In the genomic region with DNA sequence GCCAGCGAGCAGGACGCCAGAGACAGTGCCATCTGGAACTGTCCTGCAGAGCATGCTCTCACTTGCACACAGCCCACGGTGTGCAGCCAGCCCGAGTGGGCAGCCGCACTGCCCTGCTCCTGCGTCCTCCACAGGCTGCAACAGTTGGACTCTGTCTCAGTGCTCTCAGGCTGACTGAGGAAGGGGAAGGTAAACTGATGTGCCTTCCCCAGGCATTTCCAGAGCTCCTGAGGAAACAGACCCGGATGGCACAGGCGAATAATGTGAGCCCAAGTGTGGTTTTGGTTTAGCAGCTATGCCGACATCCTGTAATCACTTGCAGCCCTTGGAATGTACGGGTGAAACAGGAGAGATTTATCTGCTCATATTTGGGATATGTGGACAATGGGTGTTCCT, we compare ENCODE assay signal across 10 mouse cellular contexts. TPM values are rescaled to one million over a fixed set of nuclear protein-coding genes. Genes with fewer than 3 reads are reported as not detected.
DNase-seq lines count a peak whose midpoint lies in the region; ATAC-seq lines count a peak whose summit lies in the region.
"Had no signal": no experiment of that assay in that cellular context is flagged by ENCODE, and none has a peak within 500 bp of the region (broad histone marks: within the 10 kb centered on the region; RNA-seq: fewer than 3 reads in every experiment).

No protein-coding gene starts in this region.

- WGBS in heart, embryonic 15.5 days: 42% methylated on average over 10 of the region's 10 CpGs
- WGBS in midbrain, embryonic 10.5 days: 45% methylated on average over 10 of the region's 10 CpGs

- H3K27ac ChIP-seq in heart, embryonic 15.5 days: peak overlapping the region; percentile 27
- H3K27ac ChIP-seq in midbrain, embryonic 10.5 days (replicated peaks): peak overlapping the region; percentile 78

- no peak overlapping the region for H3K9ac ChIP-seq in heart, embryonic 15.5 days

- no peak overlapping the region for H3K4me2 ChIP-seq in heart, embryonic 15.5 days

- peaks cover 10% of the 10 kb centered on the region for H3K4me1 ChIP-seq in heart, embryonic 15.5 days (replicated peaks)
- peaks cover 78% of the 10 kb centered on the region for H3K4me1 ChIP-seq in midbrain, embryonic 10.5 days

- peaks cover 85% of the 10 kb centered on the region for H3K27me3 ChIP-seq in heart, embryonic 15.5 days
- peaks cover 88% of the 10 kb centered on the region for H3K27me3 ChIP-seq in midbrain, embryonic 10.5 days (ENCODE audit: low read depth, poor library complexity, severe bottlenecking)

- no peaks in the 10 kb centered on the region for H3K9me3 ChIP-seq in heart, embryonic 15.5 days (replicated peaks)
- no peaks in the 10 kb centered on the region for H3K9me3 ChIP-seq in midbrain, embryonic 10.5 days (replicated peaks)

- no peak for ATAC-seq in heart, embryonic 15.5 days (replicated peaks; ENCODE audit: insufficient number of reproducible peaks, insufficient read depth, low FRiP score, low read depth)

- DNase-seq in 3134 (ENCODE audit: extremely low read depth, insufficient read length, low spot score) (peak; percentile 18), 3T3-L1 (ENCODE audit: low read depth, low spot score) (peak; percentile 90)
- DNase-seq in midbrain, embryonic 10.5 days (ENCODE audit: low spot score): peak; percentile 43
- no peak for DNase-seq in spleen, adult 18-20 months
- no peak for DNase-seq in thymus, postnatal 10 days (ENCODE audit: low spot score in 2 of 2)
- DNase-seq in layer of hippocampus, adult 9-10 months (ENCODE audit: low spot score): no peak
- DNase-seq: cerebellum, adult 9-11 months; lung, postnatal 14 days; thymus, adult 2 months had no signal

- H3K36me3 ChIP-seq in heart, embryonic 15.5 days: no peaks in the 10 kb centered on the region
- peaks cover 5% of the 10 kb centered on the region; the same call in 1 of the 2 replicates for H3K36me3 ChIP-seq in midbrain, embryonic 10.5 days

- H3K4me3 ChIP-seq in heart, embryonic 15.5 days: no peak overlapping the region
- peak overlapping the region; percentile 38 for H3K4me3 ChIP-seq in midbrain, embryonic 10.5 days

RNA-seq across cellular contexts. Expression of a gene that starts 10.5 kb away (rescaled TPM):
- 1.2 and 1.3 TPM in 2 replicates for polyA plus RNA-seq in heart, embryonic 15.5 days (2015; fragmentation: Nextera tagmentation; extraction: Ambion mirVana)
- 3.2 and 5.4 TPM in 2 replicates for polyA plus RNA-seq in midbrain, embryonic 10.5 days (2016; fragmentation: Nextera tagmentation; extraction: Ambion mirVana)

Comparison
In these comparisons a context has a peak if more than half of its experiments do, and no peak if none do; other contexts are left out.
1. DNase-seq: peak in 3134 (single experiment), 3T3-L1 (single experiment) and midbrain, embryonic 10.5 days (single experiment); none in spleen, adult 18-20 months (0 of 2), thymus, postnatal 10 days (0 of 2) and layer of hippocampus, adult 9-10 months (single experiment).